Mouse (Mus musculus) embryo, embryonic 11 days (tissue): ENCODE results near the gene Pp2d1.

Source experiments
- DNase-seq: peaks from one replicate; pipeline ENCODE4 v3.0.0-alpha.2; 2015

Pp2d1 gene

GRCm38 (mm10) chr17:53478858-53479603, 60.2 kb downstream of the Pp2d1 start, which contains the start of gene Rab5a:
TSS of gene Rab5a (plus strand) at chr17:53479234.
- DNase-seq, result peak; percentile 99

GRCm38 (mm10) chr17:53478066-53478857, 61.0 kb downstream of the Pp2d1 start:
- peak; percentile 11 for DNase-seq

- DNase-seq, result no peak
Observed at GRCm38 (mm10) chr17:53468697-53469096, 70.6 kb downstream of the Pp2d1 start.

- no peak for DNase-seq
Observed at GRCm38 (mm10) chr17:53465569-53465968, 73.7 kb downstream of the Pp2d1 start.

DNA sequence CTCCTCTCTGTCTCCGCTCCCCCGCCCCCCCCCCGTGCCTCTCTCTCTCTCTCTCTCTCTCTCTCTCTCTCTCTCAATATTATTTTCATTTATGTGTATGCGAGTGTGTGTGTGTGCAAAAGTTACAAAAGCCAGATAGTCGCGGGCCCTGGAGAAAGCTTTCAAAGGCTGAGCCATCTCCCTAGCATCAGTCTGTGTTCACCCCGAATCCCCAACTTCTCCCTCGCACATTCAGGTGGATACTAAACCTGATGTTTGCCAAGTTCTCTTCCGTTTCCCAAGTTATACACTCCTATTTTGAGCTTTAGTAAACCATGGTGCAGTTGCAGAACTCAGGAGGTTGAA, 75.8 kb downstream of the Pp2d1 start:
- no peak for DNase-seq

DNA sequence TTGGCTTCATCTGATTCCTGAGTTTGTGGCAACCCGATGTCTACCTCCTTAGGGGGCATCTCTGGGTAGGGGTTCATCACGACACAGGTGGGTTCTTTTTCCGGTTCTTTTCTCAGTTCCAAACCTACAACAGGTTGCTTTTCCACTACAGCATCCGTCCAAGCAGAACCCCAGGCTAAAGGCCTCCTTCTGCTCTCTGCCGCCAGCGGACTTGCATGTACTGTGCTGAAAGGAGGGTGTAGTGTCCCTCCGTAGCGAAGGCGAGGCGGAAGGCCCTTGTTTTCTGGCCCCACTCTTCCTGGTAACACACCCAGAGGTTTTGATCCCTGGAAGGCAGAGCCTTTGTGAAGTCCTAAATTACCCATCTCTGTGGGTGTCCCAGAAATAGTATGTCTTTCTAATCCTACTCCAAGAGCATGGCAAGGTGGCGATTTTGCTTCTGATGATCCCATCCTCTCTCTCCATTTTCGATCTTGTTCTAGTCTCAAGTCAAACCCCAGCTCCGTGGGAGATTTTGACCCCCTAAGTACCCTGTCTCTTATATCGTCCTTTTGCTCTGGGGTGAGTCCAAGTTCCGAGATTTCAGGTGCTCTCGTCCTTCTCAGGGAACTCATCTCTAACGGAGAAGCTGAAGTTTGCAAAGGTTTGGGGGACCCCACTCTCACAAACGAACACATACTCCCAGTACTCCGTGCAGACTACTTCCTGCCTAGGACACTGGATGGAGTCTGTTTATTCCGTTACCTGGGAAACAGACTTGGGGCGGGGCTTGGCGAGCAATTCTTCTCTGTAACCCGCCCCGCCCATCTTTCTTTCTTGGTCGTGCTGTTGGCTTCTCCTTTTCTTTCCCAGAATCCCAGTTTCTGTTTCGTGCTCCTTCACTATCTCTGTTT, 76.4 kb downstream of the Pp2d1 start, which contains the start of gene Efhb:
Gene Efhb (minus strand): TSS at position 719 of the 893 bp plus-strand sequence.
- DNase-seq, result peak; percentile 93
